Mouse (Mus musculus): ENCODE data around the gene Gm9844.
A peak's percentile ranks its signal among the peaks of the same experiment; 100 is the strongest.
"Not testable (repeated sequence)": the region's sequence is repeated elsewhere in the genome, so short reads cannot be mapped to it uniquely, and the experiment has no call there.

Gm9844 gene

GRCm38 (mm10) chr7:24861913-24862312 is at the start of gene Gm9844:
Gene Gm9844, plus strand, starts transcription at chr7:24862213.
- DNase-seq, result no peak

- DNase-seq, result peak; percentile 44 to 73
Observed at GRCm38 (mm10) chr7:24817502-24817901, 44.5 kb upstream of the Gm9844 start.

DNA sequence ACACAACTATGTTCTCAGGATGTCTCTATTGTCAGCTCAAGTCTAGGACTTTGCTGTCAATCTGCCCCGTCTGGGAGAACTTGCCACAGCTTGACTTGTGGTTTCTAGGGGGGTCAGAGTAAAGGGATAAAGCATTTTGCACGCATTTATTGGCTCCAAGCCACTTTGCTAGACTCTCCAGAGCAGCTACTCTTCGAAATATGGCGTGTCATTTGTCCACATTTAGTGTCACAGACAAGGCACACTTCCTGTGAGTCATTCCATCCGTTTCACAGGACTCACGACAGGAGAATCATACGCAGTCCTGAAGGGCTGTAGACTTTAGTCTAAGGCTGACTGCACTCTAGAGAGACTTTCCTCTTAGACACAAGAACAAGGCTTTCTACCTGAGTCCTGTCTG is 37.6 kb upstream of the Gm9844 start:
- no peak for DNase-seq

DNA sequence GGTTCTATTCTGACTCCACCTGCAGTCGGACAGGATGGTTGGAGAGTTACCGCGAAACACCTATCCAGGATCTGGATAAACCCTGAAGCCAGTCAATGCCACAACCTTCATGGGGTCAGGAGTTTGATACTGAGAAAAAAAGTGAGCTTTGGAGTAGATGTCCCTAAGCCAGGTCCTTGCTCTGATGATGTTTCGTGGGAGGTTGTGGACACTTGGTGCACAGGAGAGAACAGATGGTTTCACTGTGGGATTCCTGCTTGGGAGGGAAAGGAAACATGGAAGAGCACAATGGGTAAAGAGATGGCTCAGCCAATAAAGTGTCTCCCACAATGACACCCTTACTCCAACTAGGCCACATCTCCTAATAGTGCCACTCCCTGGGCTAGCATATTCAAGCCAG is 34.8 kb upstream of the Gm9844 start:
- DNase-seq, result no peak

GRCm38 (mm10) chr7:24838732-24839409 is 23.1 kb upstream of the Gm9844 start:
- peak; percentile 16 to 32 for DNase-seq

DNA sequence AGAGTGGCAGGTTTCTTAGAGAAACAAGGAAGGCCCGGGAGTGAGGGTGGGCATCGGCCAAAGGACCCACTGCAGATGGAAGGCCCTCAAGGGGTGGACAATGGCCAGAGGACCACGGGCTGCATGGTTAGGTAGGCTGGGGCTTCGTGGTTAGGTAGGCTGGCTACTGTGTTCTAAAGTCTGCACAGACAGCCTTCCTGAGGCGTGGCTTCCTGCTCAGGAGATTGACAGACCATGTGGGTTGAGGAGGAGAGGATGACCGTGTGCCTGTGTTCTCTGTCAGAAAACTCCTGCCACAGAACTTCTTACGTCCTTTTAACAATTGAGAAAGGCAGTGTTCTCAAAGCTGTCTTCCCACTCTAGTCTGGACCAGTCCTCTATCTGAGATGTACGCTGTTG is 22.6 kb upstream of the Gm9844 start:
- peak in 1 of 2 experiments; percentile 12 for DNase-seq

- DNase-seq, result no peak
Observed at GRCm38 (mm10) chr7:24840331-24840730, 21.7 kb upstream of the Gm9844 start.

DNA sequence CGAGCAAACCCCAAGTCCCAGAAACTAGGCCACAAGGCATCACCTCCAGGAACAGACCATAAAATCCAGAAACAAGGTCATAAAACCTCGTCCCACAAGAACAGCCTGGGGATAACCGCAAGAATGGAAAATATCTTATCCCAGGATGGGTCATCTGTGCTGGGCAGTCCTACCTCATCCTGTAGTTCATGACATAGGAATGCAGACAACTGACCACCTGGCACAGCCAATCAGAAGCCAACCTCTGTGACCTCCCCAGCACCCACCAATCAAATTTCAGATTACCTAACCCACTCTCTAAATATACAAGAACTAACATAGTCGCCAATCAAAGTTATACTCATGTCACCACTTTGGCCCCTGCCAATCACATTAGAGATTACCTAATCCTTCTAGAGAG is 21.0 kb upstream of the Gm9844 start:
- DNase-seq, result no peak

DNA sequence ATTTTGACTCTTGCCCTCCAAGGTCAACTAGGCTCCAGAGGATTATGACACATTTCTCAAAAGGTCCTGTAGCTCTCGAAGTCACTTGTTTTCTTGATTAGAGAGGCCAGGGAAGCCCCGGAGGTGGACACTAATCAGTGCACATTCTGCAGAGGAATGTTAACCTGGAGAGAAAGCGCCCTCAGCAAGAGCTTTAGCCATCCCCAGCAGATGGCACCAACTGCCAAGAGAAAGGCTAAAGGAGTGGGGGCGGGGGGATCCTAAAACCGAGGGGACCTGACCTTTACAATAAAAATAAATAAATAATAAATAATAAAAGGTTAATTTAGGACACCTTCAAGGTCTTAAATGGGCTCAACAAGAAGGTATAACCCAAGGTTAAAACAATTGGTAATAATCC is 17.9 kb upstream of the Gm9844 start:
- DNase-seq, result no peak

GRCm38 (mm10) chr7:24845181-24845580 is 16.8 kb upstream of the Gm9844 start:
- DNase-seq, result no peak

- no peak for DNase-seq
Observed at GRCm38 (mm10) chr7:24845713-24846112, 16.3 kb upstream of the Gm9844 start.

DNA sequence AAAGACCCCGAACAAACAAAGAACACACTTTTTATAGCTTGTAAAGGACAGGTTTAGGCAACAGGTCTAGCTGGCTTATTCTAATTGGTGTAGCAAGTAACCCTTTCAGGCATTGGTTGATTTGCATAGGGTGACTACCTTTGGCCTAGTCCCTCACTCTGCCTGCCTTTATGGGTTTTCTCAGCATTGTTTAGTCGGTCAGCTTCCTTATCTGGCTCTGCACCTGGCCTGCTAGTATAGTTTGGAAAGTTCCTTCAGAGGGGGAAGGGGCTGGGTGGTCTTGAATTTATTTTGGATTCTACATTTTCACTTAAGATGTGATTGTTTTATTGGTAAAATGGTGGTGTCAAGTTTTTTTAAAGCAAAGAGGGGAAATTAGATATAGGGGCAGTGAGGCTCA is 15.4 kb upstream of the Gm9844 start:
- DNase-seq, result not testable (repeated sequence)

- no peak for DNase-seq
Observed at GRCm38 (mm10) chr7:24850162-24850561, 11.9 kb upstream of the Gm9844 start.

DNA sequence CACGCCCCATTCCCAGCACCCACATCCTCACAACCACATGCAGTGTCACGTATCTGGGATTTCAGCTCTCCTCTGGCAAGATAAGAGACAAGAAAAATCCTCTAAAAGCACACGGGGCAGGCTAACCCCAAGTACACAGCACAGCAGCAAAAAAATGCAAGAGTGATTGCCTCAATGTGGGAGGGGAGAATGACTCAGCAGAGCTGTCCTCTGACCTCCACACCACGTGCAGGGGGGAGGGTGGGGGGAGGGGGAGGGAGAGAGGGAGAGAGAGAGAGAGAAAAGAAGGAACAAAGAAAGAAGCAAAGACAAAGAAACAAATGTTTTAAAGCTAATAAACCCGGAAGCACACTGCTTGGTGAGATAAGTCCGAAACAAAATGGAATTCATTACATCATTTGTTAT is 11.1 kb upstream of the Gm9844 start:
- DNase-seq, result no peak

GRCm38 (mm10) chr7:24851596-24852325 is 10.3 kb upstream of the Gm9844 start:
- no peak for DNase-seq

DNA sequence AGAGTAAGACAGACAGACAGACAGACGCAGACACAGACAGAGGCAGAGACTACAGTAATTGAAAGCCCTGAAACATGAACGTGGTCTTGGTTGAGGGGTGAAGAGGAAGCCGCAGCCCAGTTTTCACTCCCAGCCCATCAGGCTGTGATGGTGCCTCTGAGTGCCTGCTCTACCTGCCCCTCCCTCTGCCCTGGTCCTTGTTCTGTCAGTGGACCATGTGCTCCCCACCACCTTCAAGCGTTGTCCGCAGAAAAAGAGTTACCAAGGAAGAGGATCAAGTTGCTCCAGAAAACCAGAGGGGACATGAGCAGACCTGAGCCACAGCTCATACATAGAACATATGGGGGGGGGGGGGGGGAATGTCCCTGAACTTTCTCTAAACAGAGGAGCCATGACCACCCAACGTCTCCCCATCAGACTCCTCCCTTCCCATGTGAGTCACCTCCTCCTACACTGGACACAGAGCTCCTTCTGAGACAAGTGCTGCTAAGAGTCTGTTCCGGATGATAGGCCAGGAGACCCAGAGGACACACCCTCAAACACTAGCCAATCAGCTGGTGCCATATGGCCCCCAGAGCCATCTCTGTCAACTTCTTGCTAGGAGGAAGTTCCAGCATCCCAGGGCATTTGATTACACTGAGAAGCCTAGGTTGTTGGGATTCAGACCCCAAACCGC is 9.3 kb upstream of the Gm9844 start:
- no peak for DNase-seq

GRCm38 (mm10) chr7:24853233-24853563 is 8.8 kb upstream of the Gm9844 start:
- no peak for DNase-seq

DNA sequence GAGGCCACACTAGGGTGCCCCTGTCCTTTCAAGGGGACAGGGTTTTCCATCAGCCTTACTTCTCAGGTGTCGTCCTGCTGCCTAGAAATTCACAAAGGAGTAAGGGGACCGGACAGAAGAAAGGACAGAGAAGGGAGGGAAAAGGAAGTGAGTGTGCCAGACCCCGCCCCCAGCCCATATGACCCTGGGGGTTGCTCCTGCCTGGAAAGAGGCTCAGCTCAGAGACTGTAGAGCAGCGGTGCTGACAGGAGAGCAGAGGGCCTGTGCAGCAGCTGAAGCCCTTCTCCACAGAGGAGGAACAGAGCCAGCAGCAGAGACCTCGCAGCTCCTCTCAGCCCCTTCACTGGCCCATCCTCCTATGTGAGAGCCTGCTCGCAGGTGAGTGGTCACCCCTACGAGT is 8.3 kb upstream of the Gm9844 start:
- no peak for DNase-seq

GRCm38 (mm10) chr7:24856460-24857120 is 5.4 kb upstream of the Gm9844 start:
- peak in 1 of 2 experiments; percentile 13 for DNase-seq

DNA sequence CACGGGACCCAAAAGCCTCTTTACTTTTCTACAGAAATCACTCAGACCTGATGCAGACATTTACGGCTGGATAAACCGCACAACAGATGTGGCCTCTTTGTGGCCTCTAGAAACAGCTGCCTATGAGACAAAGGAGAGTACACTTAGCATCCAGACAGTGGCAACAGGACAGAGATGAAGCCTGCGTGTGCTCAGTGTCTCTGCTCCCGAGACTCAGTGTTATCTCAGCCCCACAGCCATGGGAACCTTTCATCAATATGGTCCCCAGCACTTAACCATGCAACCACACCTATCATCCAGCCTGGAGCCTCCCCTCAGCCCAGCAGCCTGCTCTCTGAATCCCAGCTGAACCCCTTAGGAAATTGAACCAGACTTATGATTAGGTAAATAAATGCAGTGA is 2.8 kb upstream of the Gm9844 start:
- DNase-seq, result no peak

DNA sequence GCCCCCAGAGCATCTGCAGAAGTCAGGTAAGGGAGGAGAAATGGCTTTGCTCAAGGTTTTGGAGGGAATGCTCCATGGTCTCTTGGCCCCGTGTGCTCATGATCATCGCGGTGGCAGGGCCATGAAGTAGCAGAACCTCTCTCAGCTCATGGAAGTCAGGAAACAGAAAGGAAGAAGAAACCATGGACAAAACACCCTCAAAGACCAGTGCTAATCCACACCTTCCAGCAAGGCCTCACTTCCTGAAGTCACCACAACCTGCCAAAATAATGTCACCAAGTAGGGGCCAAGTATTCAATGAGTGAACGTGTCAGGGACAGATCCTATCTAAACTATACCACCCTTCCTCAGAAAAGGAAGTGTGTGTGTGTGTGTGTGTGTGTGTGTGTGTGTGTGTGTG is 840 bp downstream of the Gm9844 start:
- DNase-seq, result no peak

GRCm38 (mm10) chr7:24864156-24864555 is 2.1 kb downstream of the Gm9844 start:
- no peak for DNase-seq

DNA sequence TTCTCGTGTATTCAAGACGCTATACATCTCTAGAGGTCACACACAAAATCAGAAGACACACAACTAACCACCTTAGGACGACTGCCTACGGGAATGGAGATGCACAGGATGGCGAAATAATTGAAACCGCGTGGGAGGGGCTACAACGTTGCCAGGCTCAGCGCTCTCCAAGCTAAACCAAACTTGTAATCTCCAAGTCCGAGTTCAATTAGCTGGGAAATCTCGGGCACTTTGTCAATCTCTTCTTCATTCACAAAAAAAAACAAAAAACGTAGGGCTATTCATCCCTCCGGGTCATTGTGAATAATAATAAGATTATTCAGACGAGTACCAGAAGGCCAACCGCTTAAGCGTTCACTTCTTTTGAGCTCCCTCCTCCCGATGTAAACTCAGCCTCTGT is 7.1 kb downstream of the Gm9844 start:
- DNase-seq, result no peak
